Comparison of ENCODE assay signal across 13 mouse cellular contexts in genomic region chr7:124270734-124271133, GRCm38 (mm10).
DNase-seq lines count a peak whose midpoint lies in the region; ATAC-seq and TF ChIP-seq lines count a peak whose summit lies in the region.
"Had no signal": no experiment of that assay in that cellular context is flagged by ENCODE, and none has a peak within 500 bp of the region (broad histone marks: within the 10 kb centered on the region; RNA-seq: fewer than 3 reads in every experiment).

No protein-coding gene starts in this region.

- no peaks in the 10 kb centered on the region for H3K27me3 ChIP-seq in hindbrain, embryonic 14.5 days (ENCODE audit: control insufficient read depth, insufficient read depth, low read length)
- H3K27me3 ChIP-seq in hindbrain, embryonic 10.5 days (ENCODE audit: insufficient read depth, poor library complexity, severe bottlenecking): no peaks in the 10 kb centered on the region
- no peaks in the 10 kb centered on the region for H3K27me3 ChIP-seq in kidney, postnatal 0 days (ENCODE audit: insufficient read depth, low read length)
- H3K27me3 ChIP-seq: liver, embryonic 13.5 days; Patski had no signal

- H3K9ac ChIP-seq in hindbrain, embryonic 14.5 days: no peak overlapping the region
- H3K9ac ChIP-seq in kidney, postnatal 0 days (ENCODE audit: low read depth, low read length): no peak overlapping the region
- H3K9ac ChIP-seq: liver, embryonic 13.5 days had no signal

- intact Hi-C loops in heart, postnatal 14 days (cut with DNase I): no loop called here

- H3K4me1 ChIP-seq in hindbrain, embryonic 14.5 days (replicated peaks; ENCODE audit: control insufficient read depth, insufficient read depth, low read length): no peaks in the 10 kb centered on the region
- no peaks in the 10 kb centered on the region for H3K4me1 ChIP-seq in hindbrain, embryonic 10.5 days (replicated peaks)
- H3K4me1 ChIP-seq in kidney, postnatal 0 days (replicated peaks; ENCODE audit: insufficient read depth, low read length): no peaks in the 10 kb centered on the region
- H3K4me1 ChIP-seq: liver, embryonic 13.5 days had no signal

- no peak overlapping the region for H3K27ac ChIP-seq in hindbrain, embryonic 14.5 days
- H3K27ac ChIP-seq in hindbrain, embryonic 10.5 days: no peak overlapping the region
- H3K27ac ChIP-seq in kidney, postnatal 0 days: no peak overlapping the region
- H3K27ac ChIP-seq: liver, embryonic 13.5 days had no signal

- DNase-seq in hindbrain, embryonic 14.5 days (ENCODE audit: low spot score): peak; percentile 42
- DNase-seq in hindbrain, embryonic 10.5 days (ENCODE audit: low spot score): no peak
- DNase-seq in retina, postnatal 1 day: peak; percentile 17
- no peak for DNase-seq in retina, embryonic 14.5 days (ENCODE audit: low spot score)
- peak; percentile 32 for DNase-seq in kidney, postnatal 0 days (ENCODE audit: low spot score)
- DNase-seq in heart, postnatal 14 days: no peak
- DNase-seq: heart, adult 18-20 months; heart, postnatal 10 days; liver, embryonic 13.5 days; lung, postnatal 4 days; thymus, postnatal 36 days had no signal

- H3K36me3 ChIP-seq in hindbrain, embryonic 14.5 days (replicated peaks; ENCODE audit: control insufficient read depth, insufficient read depth): no peaks in the 10 kb centered on the region
- H3K36me3 ChIP-seq in hindbrain, embryonic 10.5 days: no peaks in the 10 kb centered on the region
- no peaks in the 10 kb centered on the region for H3K36me3 ChIP-seq in kidney, postnatal 0 days (ENCODE audit: insufficient read depth, low read length)
- H3K36me3 ChIP-seq: liver, embryonic 13.5 days had no signal

- no peaks in the 10 kb centered on the region for H3K9me3 ChIP-seq in hindbrain, embryonic 14.5 days (ENCODE audit: control insufficient read depth, low read length)
- no peaks in the 10 kb centered on the region for H3K9me3 ChIP-seq in hindbrain, embryonic 10.5 days
- H3K9me3 ChIP-seq in kidney, postnatal 0 days (replicated peaks; ENCODE audit: low read length): no peaks in the 10 kb centered on the region
- H3K9me3 ChIP-seq: liver, embryonic 13.5 days had no signal

- peak; percentile 51; the same call in 1 of the 2 replicates for TF ChIP-seq CTCF in kidney, postnatal 0 days (IDR thresholded peaks at IDR 0.05; ENCODE audit: low read depth)

- H3K4me3 ChIP-seq in hindbrain, embryonic 14.5 days (replicated peaks; ENCODE audit: low read length): no peak overlapping the region
- H3K4me3 ChIP-seq in hindbrain, embryonic 10.5 days: no peak overlapping the region
- H3K4me3 ChIP-seq in kidney, postnatal 0 days (replicated peaks; ENCODE audit: low read depth, low read length): no peak overlapping the region
- H3K4me3 ChIP-seq: liver, embryonic 13.5 days had no signal

- H3K4me2 ChIP-seq in hindbrain, embryonic 14.5 days (replicated peaks): no peak overlapping the region
- no peak overlapping the region for H3K4me2 ChIP-seq in kidney, postnatal 0 days (ENCODE audit: low read length)
- H3K4me2 ChIP-seq: liver, embryonic 13.5 days had no signal

- no peak for ATAC-seq in hindbrain, embryonic 14.5 days (ENCODE audit: low FRiP score)
- no peak for ATAC-seq in kidney, postnatal 0 days (replicated peaks; ENCODE audit: low FRiP score, low read depth)
- ATAC-seq in erythroblast, adult 5-6 weeks (replicated peaks; ENCODE audit: low FRiP score, poor library complexity, severe bottlenecking): no peak
- ATAC-seq: Patski had no signal

Comparison
In these comparisons a context has a peak if more than half of its experiments do, and no peak if none do; other contexts are left out.
1. DNase-seq: peak in hindbrain, embryonic 14.5 days (single experiment), retina, postnatal 1 day (single experiment) and kidney, postnatal 0 days (single experiment); none in hindbrain, embryonic 10.5 days (single experiment), retina, embryonic 14.5 days (single experiment) and heart, postnatal 14 days (0 of 2).